Mouse (Mus musculus) liver, embryonic 16.5 days (tissue): ENCODE data around the gene Gpr155. TPM values are rescaled to one million over a fixed set of nuclear protein-coding genes. Genes with fewer than 3 reads are reported as not detected.

ENCODE experiments used
- ATAC-seq: fragments of 200-750 bp; cut with Nextera tagmentation; 2 replicates; pipeline ENCODE4 v1.8.0; 2017; ENCODE audit warnings: low read depth, mild to moderate bottlenecking, moderate number of reproducible peaks, moderate library complexity
- H3K27ac ChIP-seq: fragments of 300-500 bp; sonication (generic); 2 replicates; pipeline ENCODE4 v1.5.1; 2014; ENCODE audit warnings: mild to moderate bottlenecking, low read length
- H3K27me3 ChIP-seq: fragments of 300-500 bp; sonication (generic); 2 replicates; pipeline ENCODE4 v1.6.1; 2014; ENCODE audit warnings: low read depth, low read length, mixed read lengths; ENCODE audit not compliant: control insufficient read depth, insufficient read depth
- H3K36me3 ChIP-seq: fragments of 300-500 bp; sonication (generic); 2 replicates; pipeline ENCODE4 v1.6.1; 2014; ENCODE audit warnings: mild to moderate bottlenecking; ENCODE audit not compliant: control insufficient read depth, insufficient read depth
- H3K4me1 ChIP-seq: fragments of 300-500 bp; sonication (generic); 2 replicates; pipeline ENCODE4 v1.6.1; 2014; ENCODE audit warnings: low read depth, low read length, mixed read lengths; ENCODE audit not compliant: control insufficient read depth
- H3K4me2 ChIP-seq: fragments of 300-500 bp; sonication (generic); 2 replicates; pipeline ENCODE4 v1.6.1; 2014; ENCODE audit warnings: low read depth, low read length, mixed read lengths
- H3K4me3 ChIP-seq: fragments of 300-500 bp; sonication (generic); 2 replicates; pipeline ENCODE4 v1.5.1; 2014; ENCODE audit warnings: low read depth, mild to moderate bottlenecking, low read length
- H3K9ac ChIP-seq: fragments of 300-500 bp; sonication (generic); 2 replicates; pipeline ENCODE4 v1.6.1; 2014; ENCODE audit warnings: low read depth, low read length
- H3K9me3 ChIP-seq: fragments of 300-500 bp; sonication (generic); replicated peaks from 2 replicates; pipeline ENCODE4 v1.6.1; 2016; ENCODE audit warnings: low read length; ENCODE audit not compliant: control insufficient read depth
- WGBS: fragments of 180-500 bp; shearing (Covaris S2); extraction: QIAGEN DNeasy Blood & Tissue Kit; methylation state at CpG from one replicate; pipeline ENCODE4 v1.1.7; 2014; ENCODE audit not compliant: insufficient replicate concordance; 5-methylcytosine and 5-hydroxymethylcytosine counted together
- polyA plus RNA-seq: library from polyadenylated mRNA; unstranded; fragments of >200 nt; fragmentation: Nextera tagmentation; extraction: Ambion mirVana; gene quantifications from 2 replicates; pipeline ENCODE4 v1.2.1, GENCODE M21; 2015

Gpr155 gene
- polyA plus RNA-seq, 1 experiment from 2014 or later: 5.9 TPM

DNA sequence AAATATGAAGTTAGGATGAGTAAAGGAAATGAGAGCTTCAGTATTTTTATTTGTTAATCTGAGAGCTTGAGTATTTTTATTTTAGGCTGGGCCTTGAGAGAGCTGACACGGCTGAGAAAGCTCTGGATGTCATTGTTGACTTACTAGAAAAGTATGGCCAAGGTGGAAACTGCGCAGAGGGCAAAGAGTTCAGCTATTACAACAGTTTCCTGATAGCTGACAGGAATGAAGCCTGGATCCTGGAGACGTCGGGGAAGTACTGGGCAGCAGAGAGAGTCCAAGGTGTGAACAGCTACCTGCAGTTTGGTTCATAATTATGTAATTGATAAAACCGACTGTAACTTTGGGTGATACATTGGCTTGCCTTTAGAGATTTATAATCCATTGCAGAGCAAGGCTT is 67.2 kb downstream of the Gpr155 start:
- Histone ChIP-seq H3K9me3 (no peaks in the 10 kb centered on the region), H3K4me1 (peaks cover 3% of the 10 kb centered on the region; the same call in 1 of the 2 replicates), H3K4me2 (no peak overlapping the region), H3K36me3 (peaks cover 6% of the 10 kb centered on the region), H3K27me3 (no peaks in the 10 kb centered on the region), H3K9ac (no peak overlapping the region), H3K4me3 (no peak overlapping the region), H3K27ac (no peak overlapping the region)
- WGBS: 80% methylated on average over 5 of the region's 5 CpGs
- ATAC-seq: no peak

DNA sequence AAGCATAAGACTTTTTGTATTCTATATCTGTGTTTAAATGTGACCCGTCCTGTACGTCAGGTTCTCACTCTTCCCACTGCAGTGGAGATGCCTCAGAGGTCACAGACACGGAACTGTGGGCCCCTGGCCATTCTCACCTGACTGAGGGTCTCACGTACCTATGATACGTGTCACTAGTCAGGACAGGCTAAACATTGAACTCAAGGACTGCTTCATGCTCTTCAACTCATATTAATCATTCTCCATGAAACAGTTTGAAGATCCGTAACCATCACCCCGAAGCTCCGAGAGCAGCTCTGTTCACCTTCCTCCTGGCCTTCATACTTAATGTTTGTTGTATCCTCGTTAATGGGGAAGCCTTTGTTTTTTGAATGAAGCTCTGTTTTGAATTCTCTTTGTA is 68.9 kb downstream of the Gpr155 start:
- no peak overlapping the region for H3K4me3 ChIP-seq
- H3K36me3 ChIP-seq: peaks cover 6% of the 10 kb centered on the region
- H3K9me3 ChIP-seq: no peaks in the 10 kb centered on the region
- H3K9ac ChIP-seq: no peak overlapping the region
- no peak for ATAC-seq
- H3K4me2 ChIP-seq: no peak overlapping the region
- H3K27ac ChIP-seq: no peak overlapping the region
- WGBS: 89% methylated on average over 9 of the region's 9 CpGs
- H3K27me3 ChIP-seq: no peaks in the 10 kb centered on the region
- peaks cover 7% of the 10 kb centered on the region; the same call in 1 of the 2 replicates for H3K4me1 ChIP-seq

GRCm38 (mm10) chr2:73314311-73314710 is 72.1 kb downstream of the Gpr155 start:
- H3K27me3 ChIP-seq: no peaks in the 10 kb centered on the region
- no peak for ATAC-seq
- peak overlapping the region; percentile 13 for H3K27ac ChIP-seq
- peak overlapping the region; percentile 94; the same call in 1 of the 2 replicates for H3K4me3 ChIP-seq
- peaks cover 15% of the 10 kb centered on the region for H3K36me3 ChIP-seq
- peak overlapping the region; percentile 57; the same call in 1 of the 2 replicates for H3K4me2 ChIP-seq
- H3K9me3 ChIP-seq: no peaks in the 10 kb centered on the region
- peaks cover 14% of the 10 kb centered on the region for H3K4me1 ChIP-seq
- 89% methylated on average over 3 of the region's 3 CpGs for WGBS
- H3K9ac ChIP-seq: no peak overlapping the region

- Histone ChIP-seq H3K9me3 (no peaks in the 10 kb centered on the region), H3K4me1 (peaks cover 14% of the 10 kb centered on the region), H3K4me2 (peak overlapping the region; percentile 57), H3K4me3 (peak overlapping the region; percentile 94), H3K27ac (peak overlapping the region; percentile 93), H3K36me3 (peaks cover 22% of the 10 kb centered on the region), H3K9ac (peak overlapping the region; percentile 92), H3K27me3 (no peaks in the 10 kb centered on the region)
- 8% methylated on average over 14 of the region's 14 CpGs for WGBS
- peak; percentile 44 for ATAC-seq
Measured at GRCm38 (mm10) chr2:73313117-73313501, 73.3 kb downstream of the Gpr155 start.

DNA sequence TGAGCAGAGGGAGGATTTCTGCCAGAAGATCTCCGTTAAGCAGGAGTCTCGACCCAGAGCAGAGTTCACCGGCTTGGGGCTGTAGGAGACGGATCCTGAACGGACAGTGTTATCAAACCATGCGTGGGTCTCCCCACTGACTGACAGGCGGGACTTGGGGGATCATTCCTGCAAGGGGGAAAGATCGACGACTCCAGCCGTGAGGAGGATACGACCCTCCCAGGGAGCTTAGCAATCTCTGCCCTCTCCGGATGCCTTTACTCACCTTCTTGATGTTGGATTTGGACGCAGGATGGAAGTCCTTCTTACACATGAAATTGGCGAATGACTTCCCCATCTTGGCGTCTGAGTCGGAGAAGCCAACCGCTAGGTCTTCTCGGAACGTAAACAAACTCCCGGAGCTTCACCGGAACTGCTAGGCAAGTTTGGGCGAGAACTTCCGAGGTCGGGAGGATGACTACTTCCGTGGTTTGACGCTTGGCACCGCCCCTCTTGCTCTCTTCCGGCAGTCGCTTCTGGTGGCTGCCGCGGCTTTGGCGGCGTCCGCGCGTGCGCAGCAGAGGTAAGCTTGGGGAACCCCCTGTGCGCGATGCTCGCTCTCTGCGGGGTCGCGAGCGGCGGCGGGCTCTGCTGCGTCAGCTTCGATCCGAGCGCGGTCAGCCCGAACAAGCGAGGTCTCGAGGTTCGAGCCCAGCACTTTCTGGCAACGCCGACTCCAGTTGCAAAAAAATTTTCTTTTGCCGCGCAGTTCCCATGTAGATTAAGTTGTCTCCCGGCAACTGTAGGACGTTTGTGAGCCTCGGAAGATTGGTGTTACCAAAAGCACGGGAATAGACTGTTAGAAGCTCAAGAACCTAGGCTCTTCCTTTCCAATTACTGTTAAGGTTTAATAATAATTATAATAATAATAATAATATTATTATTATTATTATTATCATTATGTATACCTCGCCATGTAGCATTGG is 73.9 kb downstream of the Gpr155 start, which contains the start of the genes Scrn3 and Cir1:
TSS of gene Scrn3 (plus strand) at position 450 of the 965 bp plus-strand sequence.
TSS of gene Cir1 (minus strand) at position 550 of the 965 bp plus-strand sequence.
- peak; percentile 93 for ATAC-seq
- peak within 1 kb of the TSS; percentile 71 for H3K4me2 ChIP-seq
- H3K9ac ChIP-seq: peak within 1 kb of the TSS; percentile 92
- peaks cover 25% of the 10 kb centered on the region for H3K36me3 ChIP-seq
- H3K4me1 ChIP-seq: peaks cover 14% of the 10 kb centered on the region
- no peaks in the 10 kb centered on the region for H3K27me3 ChIP-seq
- H3K27ac ChIP-seq: peak within 1 kb of the TSS; percentile 93
- peak within 1 kb of the TSS; percentile 94 for H3K4me3 ChIP-seq
- no peaks in the 10 kb centered on the region for H3K9me3 ChIP-seq
- under 1% methylated on average over 64 of the region's 64 CpGs for WGBS

GRCm38 (mm10) chr2:73306006-73306405 is 80.4 kb downstream of the Gpr155 start:
- Histone ChIP-seq H3K9me3 (no peaks in the 10 kb centered on the region), H3K27ac (no peak overlapping the region), H3K9ac (no peak overlapping the region), H3K36me3 (peaks cover 52% of the 10 kb centered on the region), H3K4me3 (no peak overlapping the region), H3K4me1 (peaks cover 17% of the 10 kb centered on the region), H3K4me2 (no peak overlapping the region), H3K27me3 (no peaks in the 10 kb centered on the region)
- no peak for ATAC-seq
- 90% methylated on average over 7 of the region's 7 CpGs for WGBS

GRCm38 (mm10) chr2:73304506-73304905 is 81.9 kb downstream of the Gpr155 start:
- Histone ChIP-seq H3K27me3 (no peaks in the 10 kb centered on the region), H3K36me3 (peaks cover 48% of the 10 kb centered on the region), H3K27ac (no peak overlapping the region), H3K4me1 (peaks cover 15% of the 10 kb centered on the region), H3K4me2 (no peak overlapping the region), H3K4me3 (no peak overlapping the region), H3K9me3 (no peaks in the 10 kb centered on the region), H3K9ac (no peak overlapping the region)
- 87% methylated on average over 5 of the region's 5 CpGs for WGBS
- no peak for ATAC-seq

DNA sequence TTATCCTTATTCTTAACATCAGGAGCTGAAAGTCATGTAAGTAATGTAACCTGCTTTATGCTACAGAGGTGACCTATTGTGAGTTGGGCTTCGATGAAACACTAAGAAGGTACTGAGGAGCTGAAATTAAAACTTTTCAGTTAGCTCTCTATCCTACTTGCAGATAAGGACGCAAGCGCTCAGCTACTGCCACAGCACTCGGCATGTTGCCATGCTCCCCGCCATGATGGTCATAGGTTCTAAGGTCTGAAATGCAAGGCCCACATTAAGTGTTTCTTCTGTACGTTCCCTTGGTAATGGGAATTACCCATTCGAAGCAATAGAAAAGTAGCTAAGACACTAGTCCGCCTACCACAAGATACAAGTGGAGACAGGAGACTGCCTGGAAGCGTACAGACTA is 83.7 kb downstream of the Gpr155 start:
- no peak for ATAC-seq

DNA sequence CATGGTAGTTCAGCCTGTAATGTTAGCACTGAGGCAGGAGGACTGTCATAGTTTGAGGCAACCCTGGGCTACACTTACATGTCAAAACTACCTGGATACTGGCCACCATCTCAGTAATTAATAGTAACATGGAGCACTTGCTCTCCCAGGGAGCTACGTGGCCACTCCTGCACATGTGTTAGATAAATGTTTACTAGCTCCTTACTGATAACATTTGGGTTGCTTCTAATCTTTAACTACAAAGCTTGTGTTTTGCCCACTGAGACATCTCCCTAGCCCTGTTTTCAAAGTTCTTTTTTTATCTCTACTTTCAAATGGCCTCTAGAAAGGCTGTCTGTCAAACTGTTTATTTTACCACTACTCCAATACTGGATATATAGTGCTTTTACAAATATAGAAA is 84.4 kb downstream of the Gpr155 start:
- peak overlapping the region; percentile 41 for H3K4me2 ChIP-seq
- peaks cover 35% of the 10 kb centered on the region for H3K36me3 ChIP-seq
- H3K4me3 ChIP-seq: 0 out of 2 replicates have a peak overlapping the region, but pooled peaks have one; percentile 6
- no peaks in the 10 kb centered on the region for H3K27me3 ChIP-seq
- H3K9me3 ChIP-seq: no peaks in the 10 kb centered on the region
- peak; percentile 94 for ATAC-seq
- H3K9ac ChIP-seq: no peak overlapping the region
- peak overlapping the region; percentile 82 for H3K27ac ChIP-seq
- peaks cover 15% of the 10 kb centered on the region for H3K4me1 ChIP-seq
- 16% methylated on average over 1 of the region's 1 CpGs for WGBS

More for the DNA sequence above, 83.7 kb downstream of the Gpr155 start:
- no peak overlapping the region for H3K4me2 ChIP-seq
- H3K4me1 ChIP-seq: peaks cover 15% of the 10 kb centered on the region
- H3K9me3 ChIP-seq: no peaks in the 10 kb centered on the region
- H3K9ac ChIP-seq: 0 out of 2 replicates have a peak overlapping the region, but pooled peaks have one; percentile 11
- H3K27ac ChIP-seq: peak overlapping the region; percentile 82
- H3K36me3 ChIP-seq: peaks cover 38% of the 10 kb centered on the region
- no peaks in the 10 kb centered on the region for H3K27me3 ChIP-seq
- 72% methylated on average over 9 of the region's 9 CpGs for WGBS
- H3K4me3 ChIP-seq: no peak overlapping the region
